Mouse (Mus musculus) ES-Bruce4 (cell line): ENCODE measurements around the gene Cops2. TPM values are rescaled to one million over a fixed set of nuclear protein-coding genes. Genes with fewer than 3 reads are reported as not detected.

Source experiments
- H3K27ac ChIP-seq: 2 replicates; pipeline ENCODE4 v1.5.1; 2012; ENCODE audit warnings: low read length, inconsistent platforms; ENCODE audit not compliant: insufficient read depth
- H3K27me3 ChIP-seq: 2 replicates; pipeline ENCODE4 v1.6.1; 2012; ENCODE audit warnings: mild to moderate bottlenecking, low read length, inconsistent platforms; ENCODE audit not compliant: control insufficient read depth, poor library complexity, insufficient read depth, severe bottlenecking
- H3K36me3 ChIP-seq: 2 replicates; pipeline ENCODE4 v1.6.1; 2012; ENCODE audit warnings: inconsistent platforms, mild to moderate bottlenecking, low read length, moderate library complexity; ENCODE audit not compliant: control insufficient read depth, poor library complexity, insufficient read depth, severe bottlenecking
- H3K4me1 ChIP-seq: one replicate; pipeline ENCODE4 v1.8.1; 2011; ENCODE audit warnings: low read length; ENCODE audit not compliant: control insufficient read depth, insufficient read depth
- H3K4me3 ChIP-seq: 2 replicates; pipeline ENCODE4 v1.5.1; 2011; ENCODE audit warnings: low read depth, mild to moderate bottlenecking, low read length
- H3K9ac ChIP-seq: 2 replicates; pipeline ENCODE4 v1.6.1; 2012; ENCODE audit warnings: low read depth, mild to moderate bottlenecking, inconsistent platforms; ENCODE audit not compliant: poor library complexity, severe bottlenecking
- H3K9me3 ChIP-seq: replicated peaks from 2 replicates; pipeline ENCODE4 v1.6.1; 2012; ENCODE audit warnings: mild to moderate bottlenecking, low read length, inconsistent platforms; ENCODE audit not compliant: control insufficient read depth, poor library complexity, insufficient read depth, severe bottlenecking
- CTCF ChIP-seq: IDR thresholded peaks from one replicate; pipeline ENCODE4 v1.8.1; 2011; ENCODE audit warnings: low read depth, low read length
- EP300 ChIP-seq: IDR thresholded peaks from 2 replicates; pipeline ENCODE4 v1.6.1; 2011; ENCODE audit warnings: low read depth, low read length; ENCODE audit not compliant: insufficient read depth
- POLR2A ChIP-seq: IDR thresholded peaks from one replicate; pipeline ENCODE4 v1.8.1; 2011; ENCODE audit warnings: low read length; ENCODE audit not compliant: insufficient read depth
- polyA plus RNA-seq: library from polyadenylated mRNA; stranded (reverse); fragments of >200 nt; gene quantifications from 2 replicates; pipeline ENCODE4 v1.2.4, GENCODE M21; 2011; ENCODE audit warnings: low read depth; ENCODE audit not compliant: missing spikeins, insufficient read depth, insufficient read length

Cops2 gene
- polyA plus RNA-seq, 1 experiment = 233 TPM

DNA sequence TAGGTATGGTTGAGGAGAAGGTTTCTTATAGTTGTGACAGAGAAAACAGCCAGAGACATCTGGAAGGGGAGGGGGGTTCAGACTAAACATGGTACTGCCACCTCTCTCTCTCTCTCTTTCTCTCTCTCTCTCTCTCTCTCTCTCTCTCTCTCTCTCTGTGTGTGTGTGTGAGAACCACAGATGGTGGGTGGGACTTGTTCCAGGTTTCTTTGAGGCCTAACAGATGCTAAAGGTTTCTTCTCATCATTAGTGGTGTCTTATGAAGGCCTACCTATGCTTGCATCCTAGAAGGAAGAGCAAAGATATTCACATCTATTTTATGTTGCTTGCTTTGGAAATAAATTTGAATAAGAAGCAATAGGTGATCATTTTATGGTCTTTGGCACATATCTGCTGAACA lies 6.6 kb upstream of the Cops2 start:
- H3K27ac ChIP-seq = no peak overlapping the region
- H3K27me3 ChIP-seq = no peaks in the 10 kb centered on the region
- TF ChIP-seq POLR2A = no peak
- no peak for TF ChIP-seq EP300
- TF ChIP-seq CTCF = no peak
- H3K4me3 ChIP-seq = no peak overlapping the region
- H3K36me3 ChIP-seq = no peaks in the 10 kb centered on the region
- H3K9me3 ChIP-seq = no peaks in the 10 kb centered on the region
- H3K4me1 ChIP-seq = no peaks in the 10 kb centered on the region
- no peak overlapping the region for H3K9ac ChIP-seq

DNA sequence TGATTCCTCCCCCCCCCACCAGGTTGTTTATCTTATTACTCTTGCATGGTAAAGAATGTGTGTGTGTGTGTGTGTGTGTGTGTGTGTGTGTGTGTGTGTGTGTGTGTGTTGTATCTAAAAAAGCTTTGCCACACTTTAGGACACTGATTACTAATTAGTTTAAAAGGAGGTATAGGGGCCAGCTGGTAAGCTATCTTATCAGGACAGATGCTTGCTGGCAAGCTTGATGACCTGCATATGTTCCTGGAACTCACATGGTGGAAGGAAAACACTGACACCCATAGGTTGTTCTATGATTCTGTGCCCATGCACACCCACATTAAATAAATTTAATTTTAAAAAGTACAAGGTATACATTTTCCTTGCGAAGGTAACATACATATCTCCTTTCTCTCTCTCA lies 5.6 kb upstream of the Cops2 start:
- TF ChIP-seq CTCF = no peak
- H3K9ac ChIP-seq = no peak overlapping the region
- no peaks in the 10 kb centered on the region for H3K4me1 ChIP-seq
- no peaks in the 10 kb centered on the region for H3K36me3 ChIP-seq
- H3K4me3 ChIP-seq = no peak overlapping the region
- no peak overlapping the region for H3K27ac ChIP-seq
- no peaks in the 10 kb centered on the region for H3K27me3 ChIP-seq
- no peaks in the 10 kb centered on the region for H3K9me3 ChIP-seq

DNA sequence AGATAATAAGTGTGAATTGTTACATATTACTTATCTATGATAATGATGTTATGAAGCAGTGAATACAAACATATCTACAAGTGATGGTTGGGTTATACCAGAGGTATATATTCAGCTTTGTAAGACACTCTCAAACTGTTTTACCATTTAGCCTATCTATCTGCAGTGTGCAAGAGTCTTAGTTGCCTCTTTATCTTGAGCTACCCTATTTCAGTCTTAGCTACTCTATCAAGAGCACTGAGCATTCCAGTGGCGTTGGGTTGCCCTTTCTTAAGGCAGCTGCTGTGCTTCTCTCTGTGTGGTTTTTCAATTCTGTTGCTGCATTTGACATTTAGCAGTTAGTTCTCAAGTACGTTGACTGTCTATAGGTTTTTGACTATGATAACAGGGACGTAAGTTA lies 4.9 kb upstream of the Cops2 start:
- TF ChIP-seq POLR2A (no peak), CTCF (no peak), EP300 (no peak)
- no peak overlapping the region for H3K27ac ChIP-seq
- H3K9ac ChIP-seq = no peak overlapping the region
- no peaks in the 10 kb centered on the region for H3K4me1 ChIP-seq
- no peaks in the 10 kb centered on the region for H3K27me3 ChIP-seq
- no peaks in the 10 kb centered on the region for H3K36me3 ChIP-seq
- H3K4me3 ChIP-seq = no peak overlapping the region
- no peaks in the 10 kb centered on the region for H3K9me3 ChIP-seq

DNA sequence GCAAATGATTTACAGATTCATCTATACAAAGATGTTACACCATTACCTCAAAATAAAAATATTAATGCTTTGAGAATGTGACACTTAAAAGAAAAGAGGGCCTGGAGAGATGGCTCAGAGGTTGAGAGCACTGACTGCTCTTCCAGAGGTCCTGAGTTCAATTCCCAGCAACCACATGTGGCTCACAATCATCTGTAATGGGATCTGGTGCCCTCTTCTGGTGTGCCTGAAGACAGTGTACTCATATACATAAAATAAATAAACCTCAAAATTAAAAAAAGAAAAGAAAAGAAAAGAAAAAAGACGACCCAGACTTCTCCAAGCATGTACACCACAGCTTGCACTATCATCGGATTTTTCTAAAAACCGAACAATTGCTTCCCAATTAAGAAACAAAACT lies 1.2 kb downstream of the Cops2 start:
- no peaks in the 10 kb centered on the region for H3K9me3 ChIP-seq
- no peaks in the 10 kb centered on the region for H3K4me1 ChIP-seq
- no peaks in the 10 kb centered on the region; the same call in 1 of the 2 replicates for H3K36me3 ChIP-seq
- H3K27ac ChIP-seq = no peak overlapping the region
- TF ChIP-seq EP300 (no peak), POLR2A (no peak), CTCF (no peak)
- no peak overlapping the region; the same call in 1 of the 2 replicates for H3K9ac ChIP-seq
- no peak overlapping the region for H3K4me3 ChIP-seq
- H3K27me3 ChIP-seq = no peaks in the 10 kb centered on the region

DNA sequence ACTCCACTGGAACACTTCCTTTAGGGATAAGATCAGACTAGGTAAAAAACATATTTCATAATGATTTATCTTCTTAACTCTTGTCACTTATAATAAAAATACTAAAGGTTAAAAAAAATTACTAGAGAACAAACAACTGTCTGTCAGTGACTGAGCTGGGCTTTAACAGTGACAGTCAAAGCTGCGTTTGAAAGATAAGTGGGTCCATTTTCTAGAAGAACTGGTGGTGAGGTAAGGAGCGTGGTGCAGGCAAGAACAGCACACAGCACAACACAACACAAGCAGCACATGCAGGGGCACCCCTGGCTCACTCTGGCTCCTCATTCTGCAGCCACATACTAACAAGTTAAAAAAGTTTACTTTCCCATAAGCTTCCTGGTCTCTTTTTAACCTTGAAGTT lies 7.7 kb downstream of the Cops2 start:
- TF ChIP-seq EP300 = no peak
- TF ChIP-seq CTCF = no peak
- no peak for TF ChIP-seq POLR2A
- Histone ChIP-seq H3K27me3 (no peaks in the 10 kb centered on the region), H3K4me3 (no peak overlapping the region), H3K36me3 (peaks cover 17% of the 10 kb centered on the region), H3K9me3 (no peaks in the 10 kb centered on the region), H3K27ac (no peak overlapping the region), H3K9ac (no peak overlapping the region), H3K4me1 (no peaks in the 10 kb centered on the region)

DNA sequence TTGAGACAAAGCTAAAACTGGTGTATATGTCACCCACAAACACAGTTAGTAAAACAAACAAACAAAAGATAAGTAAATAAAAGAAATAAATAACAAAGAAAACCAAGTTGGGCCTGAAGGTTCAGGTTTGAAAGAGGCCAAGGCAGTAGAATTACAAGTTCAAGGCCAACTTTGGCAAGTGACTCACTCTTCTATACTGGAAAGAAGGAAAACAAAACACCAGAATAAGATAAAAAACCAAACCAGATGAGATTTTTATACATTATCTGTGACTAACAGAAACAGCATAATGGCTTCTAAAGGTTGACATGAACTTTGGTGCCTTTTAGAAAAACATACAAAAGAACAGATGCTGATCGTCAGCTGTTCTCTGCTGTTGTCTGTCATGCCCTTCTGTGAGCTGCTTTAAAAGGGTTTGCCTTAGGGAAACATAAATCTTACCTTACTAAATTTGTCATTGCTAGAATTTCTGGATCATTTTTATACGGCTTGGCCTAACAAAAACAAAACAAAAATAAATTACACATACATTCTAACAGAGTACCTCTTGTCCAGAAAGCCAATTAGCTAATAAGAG lies 20.1 kb downstream of the Cops2 start:
- H3K4me1 ChIP-seq = no peaks in the 10 kb centered on the region
- TF ChIP-seq CTCF (no peak), POLR2A (no peak), EP300 (no peak)
- peaks cover 52% of the 10 kb centered on the region for H3K36me3 ChIP-seq

More for the DNA sequence above, 20.1 kb downstream of the Cops2 start:
- Histone ChIP-seq H3K9ac (no peak overlapping the region), H3K4me3 (no peak overlapping the region), H3K9me3 (no peaks in the 10 kb centered on the region), H3K27me3 (no peaks in the 10 kb centered on the region), H3K27ac (no peak overlapping the region)
